Mouse (Mus musculus): ENCODE measurements around the gene Gsta2. TPM values are rescaled to one million over a fixed set of nuclear protein-coding genes. Genes with fewer than 3 reads are reported as not detected.
"Not testable (repeated sequence)": the region's sequence is repeated elsewhere in the genome, so short reads cannot be mapped to it uniquely, and the experiment has no call there.

The Gsta2 gene
- polyA plus RNA-seq, 1 experiment from 2014 or later, result not detected

GRCm38 (mm10) chr9:78377546-78377945 lies 22.0 kb upstream of the Gsta2 start:
- no peak for ATAC-seq (ENCODE audit: low FRiP score)
- Histone ChIP-seq H3K9ac (peak overlapping the region; percentile 67; the same call in 1 of the 2 replicates), H3K36me3 (no peaks in the 10 kb centered on the region), H3K4me3 (peak overlapping the region; percentile 41), H3K4me1 (replicated peaks) (peaks cover 14% of the 10 kb centered on the region), H3K27ac (no peak overlapping the region), H3K9me3 (no peaks in the 10 kb centered on the region), H3K4me2 (peak overlapping the region; percentile 68), H3K27me3 (peaks cover 3% of the 10 kb centered on the region; the same call in 1 of the 2 replicates)
- WGBS, result 34% methylated on average over 8 of the region's 8 CpGs

GRCm38 (mm10) chr9:78375486-78375885 lies 19.9 kb upstream of the Gsta2 start:
- no peak for ATAC-seq (ENCODE audit: low FRiP score)
- Histone ChIP-seq H3K27ac (no peak overlapping the region), H3K9ac (no peak overlapping the region), H3K27me3 (peaks cover 3% of the 10 kb centered on the region; the same call in 1 of the 2 replicates), H3K4me3 (no peak overlapping the region), H3K4me2 (no peak overlapping the region), H3K9me3 (no peaks in the 10 kb centered on the region), H3K4me1 (replicated peaks) (peaks cover 14% of the 10 kb centered on the region), H3K36me3 (no peaks in the 10 kb centered on the region)
- WGBS, result 84% methylated on average over 4 of the region's 4 CpGs

- H3K9me3 ChIP-seq, result no peaks in the 10 kb centered on the region
- ATAC-seq (ENCODE audit: low FRiP score), result no peak
- peaks cover 14% of the 10 kb centered on the region for H3K4me1 ChIP-seq (replicated peaks)
- H3K4me3 ChIP-seq, result no peak overlapping the region
- peaks cover 3% of the 10 kb centered on the region; the same call in 1 of the 2 replicates for H3K27me3 ChIP-seq
- WGBS, result 89% methylated on average over 1 of the region's 1 CpGs
- no peak overlapping the region for H3K4me2 ChIP-seq
- H3K36me3 ChIP-seq, result no peaks in the 10 kb centered on the region
- H3K9ac ChIP-seq, result no peak overlapping the region
- H3K27ac ChIP-seq, result no peak overlapping the region
These were observed 19.3 kb upstream of the Gsta2 start for GRCm38 (mm10) chr9:78374885-78375389.

GRCm38 (mm10) chr9:78374397-78374796 lies 18.8 kb upstream of the Gsta2 start:
- Histone ChIP-seq H3K9ac (no peak overlapping the region), H3K4me3 (no peak overlapping the region), H3K27ac (no peak overlapping the region), H3K27me3 (peaks cover under 1% of the 10 kb centered on the region; the same call in 1 of the 2 replicates), H3K36me3 (no peaks in the 10 kb centered on the region), H3K4me1 (replicated peaks) (peaks cover 14% of the 10 kb centered on the region), H3K4me2 (no peak overlapping the region), H3K9me3 (no peaks in the 10 kb centered on the region)
- ATAC-seq (ENCODE audit: low FRiP score), result no peak
- 65% methylated on average over 5 of the region's 5 CpGs for WGBS

GRCm38 (mm10) chr9:78372827-78373504 lies 17.4 kb upstream of the Gsta2 start:
- H3K9me3 ChIP-seq, result no peaks in the 10 kb centered on the region
- ATAC-seq (ENCODE audit: low FRiP score), result no peak
- WGBS, result 89% methylated on average over 10 of the region's 10 CpGs
- no peaks in the 10 kb centered on the region for H3K36me3 ChIP-seq
- peaks cover 7% of the 10 kb centered on the region for H3K4me1 ChIP-seq (replicated peaks)
- no peak overlapping the region for H3K4me2 ChIP-seq
- no peaks in the 10 kb centered on the region for H3K27me3 ChIP-seq
- H3K9ac ChIP-seq, result no peak overlapping the region
- H3K27ac ChIP-seq, result no peak overlapping the region
- no peak overlapping the region for H3K4me3 ChIP-seq

- H3K36me3 ChIP-seq, result no peaks in the 10 kb centered on the region
- WGBS, result 96% methylated on average over 3 of the region's 3 CpGs
- no peak overlapping the region for H3K9ac ChIP-seq
- no peaks in the 10 kb centered on the region for H3K4me1 ChIP-seq (replicated peaks)
- no peak overlapping the region for H3K4me2 ChIP-seq
- H3K27ac ChIP-seq, result no peak overlapping the region
- H3K4me3 ChIP-seq, result no peak overlapping the region
- no peaks in the 10 kb centered on the region for H3K9me3 ChIP-seq
- H3K27me3 ChIP-seq, result no peaks in the 10 kb centered on the region
- ATAC-seq (ENCODE audit: low FRiP score), result no peak
These were observed 15.9 kb upstream of the Gsta2 start for GRCm38 (mm10) chr9:78371441-78371840.

- ATAC-seq (ENCODE audit: low FRiP score), result no peak
- Histone ChIP-seq H3K27ac (no peak overlapping the region), H3K9me3 (no peaks in the 10 kb centered on the region), H3K36me3 (no peaks in the 10 kb centered on the region), H3K4me2 (no peak overlapping the region), H3K4me1 (replicated peaks) (no peaks in the 10 kb centered on the region), H3K9ac (no peak overlapping the region), H3K27me3 (no peaks in the 10 kb centered on the region), H3K4me3 (no peak overlapping the region)
- 92% methylated on average over 7 of the region's 7 CpGs for WGBS
These were observed 14.2 kb upstream of the Gsta2 start for GRCm38 (mm10) chr9:78369786-78370185.

GRCm38 (mm10) chr9:78369349-78369748 lies 13.8 kb upstream of the Gsta2 start:
- no peak overlapping the region for H3K9ac ChIP-seq
- 87% methylated on average over 2 of the region's 2 CpGs for WGBS
- no peaks in the 10 kb centered on the region for H3K36me3 ChIP-seq
- no peak overlapping the region for H3K4me2 ChIP-seq
- H3K9me3 ChIP-seq, result no peaks in the 10 kb centered on the region
- no peak overlapping the region for H3K27ac ChIP-seq
- no peak overlapping the region for H3K4me3 ChIP-seq
- no peak for ATAC-seq (ENCODE audit: low FRiP score)
- H3K4me1 ChIP-seq (replicated peaks), result no peaks in the 10 kb centered on the region
- no peaks in the 10 kb centered on the region for H3K27me3 ChIP-seq

GRCm38 (mm10) chr9:78368671-78369293 lies 13.2 kb upstream of the Gsta2 start:
- no peaks in the 10 kb centered on the region for H3K36me3 ChIP-seq
- H3K4me3 ChIP-seq, result no peak overlapping the region
- H3K9ac ChIP-seq, result no peak overlapping the region
- H3K27me3 ChIP-seq, result no peaks in the 10 kb centered on the region
- H3K4me1 ChIP-seq (replicated peaks), result no peaks in the 10 kb centered on the region
- no peak for ATAC-seq (ENCODE audit: low FRiP score)
- 81% methylated on average over 3 of the region's 3 CpGs for WGBS
- no peaks in the 10 kb centered on the region for H3K9me3 ChIP-seq
- no peak overlapping the region for H3K4me2 ChIP-seq
- H3K27ac ChIP-seq, result no peak overlapping the region

GRCm38 (mm10) chr9:78367959-78368358 lies 12.4 kb upstream of the Gsta2 start, which contains the start of gene Dppa5a:
Dppa5a (minus strand) TSS chr9:78368177.
- not testable (repeated sequence) for H3K4me2 ChIP-seq; H3K27me3 ChIP-seq; H3K9ac ChIP-seq; H3K4me3 ChIP-seq; ATAC-seq (ENCODE audit: low FRiP score); H3K9me3 ChIP-seq; H3K36me3 ChIP-seq; H3K4me1 ChIP-seq (replicated peaks); H3K27ac ChIP-seq
- 92% methylated on average over 16 of the region's 16 CpGs for WGBS

- 80% methylated on average over 13 of the region's 13 CpGs for WGBS
- Histone ChIP-seq H3K9ac (no peak overlapping the region), H3K4me1 (replicated peaks) (no peaks in the 10 kb centered on the region), H3K27me3 (no peaks in the 10 kb centered on the region), H3K36me3 (no peaks in the 10 kb centered on the region), H3K4me2 (no peak overlapping the region), H3K27ac (no peak overlapping the region), H3K9me3 (no peaks in the 10 kb centered on the region), H3K4me3 (no peak overlapping the region)
- ATAC-seq (ENCODE audit: low FRiP score), result no peak
These were observed 10.4 kb upstream of the Gsta2 start for GRCm38 (mm10) chr9:78365850-78366544.

- Histone ChIP-seq H3K27ac (no peak overlapping the region), H3K9me3 (no peaks in the 10 kb centered on the region), H3K4me1 (replicated peaks) (no peaks in the 10 kb centered on the region), H3K27me3 (no peaks in the 10 kb centered on the region), H3K9ac (no peak overlapping the region), H3K36me3 (no peaks in the 10 kb centered on the region), H3K4me2 (no peak overlapping the region), H3K4me3 (no peak overlapping the region)
- no peak for ATAC-seq (ENCODE audit: low FRiP score)
- WGBS, result 88% methylated on average over 6 of the region's 6 CpGs
These were observed 9.1 kb upstream of the Gsta2 start for GRCm38 (mm10) chr9:78364701-78365100.

Data from hindbrain, embryonic 13.5 days (tissue).